8 mouse cellular contexts compared by ENCODE assay signal in the genomic region with DNA sequence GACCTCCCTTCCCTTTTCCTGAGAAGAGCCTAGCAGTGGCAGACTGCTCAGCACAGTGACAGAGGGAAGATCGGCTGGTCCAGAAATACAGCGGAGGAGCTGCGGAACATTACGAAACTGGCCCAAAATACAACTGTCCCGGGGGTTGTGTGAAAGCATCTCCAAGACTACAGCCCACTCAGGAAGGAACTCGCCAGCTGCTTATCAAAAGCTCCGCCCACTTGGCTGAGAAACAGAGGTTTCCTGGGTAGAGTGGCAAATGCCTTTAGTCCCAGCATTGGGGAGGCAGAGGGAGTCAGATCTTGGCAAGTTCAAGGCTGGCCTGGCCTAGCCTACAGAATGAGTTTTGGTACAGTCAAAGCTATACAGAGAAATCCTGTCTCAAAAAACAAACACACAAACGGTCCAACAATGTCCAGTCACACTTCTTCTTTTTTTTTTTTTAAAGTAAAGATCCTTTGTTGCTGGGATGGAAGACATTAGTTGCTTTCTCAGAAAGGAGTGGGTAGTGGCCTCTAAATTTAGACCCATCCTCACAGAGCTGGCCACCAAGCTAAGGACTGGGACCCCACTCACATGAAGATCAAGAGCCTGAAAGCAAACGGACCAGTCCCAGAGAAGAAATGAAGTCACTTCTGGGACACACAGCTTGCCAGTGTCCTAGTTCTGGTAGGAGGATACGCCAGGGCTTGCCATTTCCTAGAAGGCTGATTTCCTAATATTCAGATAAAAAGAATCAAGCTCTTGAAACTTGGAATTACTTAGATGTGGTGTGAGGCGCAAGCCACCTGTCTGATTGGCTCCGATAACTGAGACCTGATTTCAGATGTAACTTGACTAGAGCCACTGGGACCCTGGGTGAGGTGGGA. TPM values are rescaled to one million over a fixed set of nuclear protein-coding genes. Genes with fewer than 3 reads are reported as not detected.
DNase-seq lines count a peak whose midpoint lies in the region; ATAC-seq and TF ChIP-seq lines count a peak whose summit lies in the region.

No protein-coding gene starts in this region.

- no peak for TF ChIP-seq POLR2A in bone marrow macrophage, adult 2 months (IDR thresholded peaks at IDR 0.05; ENCODE audit: borderline replicate concordance, low read depth, low read length)
- TF ChIP-seq POLR2A in thymus, adult 2 months (IDR thresholded peaks at IDR 0.05; ENCODE audit: control insufficient read depth, extremely low read depth, insufficient read depth, low read length, poor library complexity), result 0 out of 2 replicates have a peak, but pooled peaks have one; percentile 35

- no peak for TF ChIP-seq CTCF in bone marrow macrophage, adult 2 months (IDR thresholded peaks at IDR 0.05; ENCODE audit: low read depth, low read length)
- no peak for TF ChIP-seq CTCF in thymus, adult 2 months (IDR thresholded peaks at IDR 0.05; ENCODE audit: borderline replicate concordance, control insufficient read depth, extremely low read depth, insufficient read depth, low read length, poor library complexity)

- H3K4me1 ChIP-seq in forebrain, embryonic 12.5 days, result peaks cover 74% of the 10 kb centered on the region
- H3K4me1 ChIP-seq in forebrain, embryonic 13.5 days, result peaks cover 70% of the 10 kb centered on the region
- H3K4me1 ChIP-seq in bone marrow macrophage, adult 2 months (ENCODE audit: control insufficient read depth, insufficient read depth, low read length), result peaks cover 84% of the 10 kb centered on the region
- H3K4me1 ChIP-seq in limb, embryonic 15.5 days, result peaks cover 58% of the 10 kb centered on the region
- peaks cover 54% of the 10 kb centered on the region for H3K4me1 ChIP-seq in midbrain, embryonic 15.5 days
- H3K4me1 ChIP-seq in thymus, adult 2 months (replicated peaks; ENCODE audit: control insufficient read depth, insufficient read depth, low read length), result peaks cover 58% of the 10 kb centered on the region

- H3K4me3 ChIP-seq in forebrain, embryonic 12.5 days (replicated peaks), result no peak overlapping the region
- H3K4me3 ChIP-seq in forebrain, embryonic 13.5 days, result no peak overlapping the region
- no peak overlapping the region for H3K4me3 ChIP-seq in bone marrow macrophage, adult 2 months (ENCODE audit: insufficient read depth, low read length)
- H3K4me3 ChIP-seq in limb, embryonic 15.5 days, result no peak overlapping the region
- no peak overlapping the region for H3K4me3 ChIP-seq in midbrain, embryonic 15.5 days
- no peak overlapping the region for H3K4me3 ChIP-seq in thymus, adult 2 months (ENCODE audit: control insufficient read depth, insufficient read depth, low read length)

- H3K9me3 ChIP-seq in forebrain, embryonic 12.5 days, result no peaks in the 10 kb centered on the region
- H3K9me3 ChIP-seq in forebrain, embryonic 13.5 days (replicated peaks), result no peaks in the 10 kb centered on the region
- no peaks in the 10 kb centered on the region for H3K9me3 ChIP-seq in limb, embryonic 15.5 days
- no peaks in the 10 kb centered on the region for H3K9me3 ChIP-seq in midbrain, embryonic 15.5 days

- no peak overlapping the region for H3K4me2 ChIP-seq in forebrain, embryonic 12.5 days
- H3K4me2 ChIP-seq in forebrain, embryonic 13.5 days, result no peak overlapping the region
- H3K4me2 ChIP-seq in limb, embryonic 15.5 days, result no peak overlapping the region
- no peak overlapping the region for H3K4me2 ChIP-seq in midbrain, embryonic 15.5 days

- peaks cover 8% of the 10 kb centered on the region for H3K36me3 ChIP-seq in forebrain, embryonic 12.5 days (replicated peaks)
- H3K36me3 ChIP-seq in forebrain, embryonic 13.5 days (ENCODE audit: poor library complexity, severe bottlenecking), result peaks cover 17% of the 10 kb centered on the region
- peaks cover 8% of the 10 kb centered on the region; the same call in 1 of the 2 replicates for H3K36me3 ChIP-seq in limb, embryonic 15.5 days
- no peaks in the 10 kb centered on the region; the same call in 1 of the 2 replicates for H3K36me3 ChIP-seq in midbrain, embryonic 15.5 days (replicated peaks)
- no peaks in the 10 kb centered on the region for H3K36me3 ChIP-seq in thymus, adult 2 months (ENCODE audit: control insufficient read depth, insufficient read depth, low read length)

- 82% methylated on average over 12 of the region's 12 CpGs for WGBS in forebrain, embryonic 12.5 days
- WGBS in forebrain, embryonic 13.5 days, result 71% methylated on average over 12 of the region's 12 CpGs
- WGBS in limb, embryonic 15.5 days, result 60% methylated on average over 12 of the region's 12 CpGs
- WGBS in midbrain, embryonic 15.5 days, result 70% methylated on average over 12 of the region's 12 CpGs
- WGBS in thymus, adult 2 months, result 30% methylated on average over 12 of the region's 12 CpGs

- no peaks in the 10 kb centered on the region for H3K27me3 ChIP-seq in forebrain, embryonic 12.5 days
- no peaks in the 10 kb centered on the region for H3K27me3 ChIP-seq in forebrain, embryonic 13.5 days
- no peaks in the 10 kb centered on the region for H3K27me3 ChIP-seq in limb, embryonic 15.5 days
- H3K27me3 ChIP-seq in midbrain, embryonic 15.5 days (replicated peaks), result no peaks in the 10 kb centered on the region
- no peaks in the 10 kb centered on the region for H3K27me3 ChIP-seq in thymus, adult 2 months (ENCODE audit: control insufficient read depth, insufficient read depth, low read length)

- no peak for ATAC-seq in forebrain, embryonic 12.5 days (ENCODE audit: low FRiP score)
- ATAC-seq in forebrain, embryonic 13.5 days, result no peak
- ATAC-seq in inflammation-experienced regulatory T-cells, adult 6 months, result peak; percentile 55
- 0 out of 2 replicates have a peak, but pooled peaks have one; percentile 9 for ATAC-seq in limb, embryonic 15.5 days (ENCODE audit: insufficient number of reproducible peaks, low FRiP score, low TSS enrichment, low read depth)
- ATAC-seq in midbrain, embryonic 15.5 days (replicated peaks), result peak; percentile 43

- H3K27ac ChIP-seq in forebrain, embryonic 12.5 days, result peak overlapping the region; percentile 42; the same call in 1 of the 2 replicates
- H3K27ac ChIP-seq in forebrain, embryonic 13.5 days, result no peak overlapping the region; the same call in 1 of the 2 replicates
- H3K27ac ChIP-seq in bone marrow macrophage, adult 2 months (ENCODE audit: insufficient read depth, low read depth, low read length), result peak overlapping the region; percentile 77
- H3K27ac ChIP-seq in limb, embryonic 15.5 days, result peak overlapping the region; percentile 24; the same call in 1 of the 2 replicates
- peak overlapping the region; percentile 7; the same call in 1 of the 2 replicates for H3K27ac ChIP-seq in midbrain, embryonic 15.5 days
- H3K27ac ChIP-seq in thymus, adult 2 months (ENCODE audit: control insufficient read depth, insufficient read depth, low read length), result no peak overlapping the region

- H3K9ac ChIP-seq in forebrain, embryonic 12.5 days, result no peak overlapping the region
- H3K9ac ChIP-seq in forebrain, embryonic 13.5 days, result no peak overlapping the region
- H3K9ac ChIP-seq in limb, embryonic 15.5 days, result no peak overlapping the region
- H3K9ac ChIP-seq in midbrain, embryonic 15.5 days, result no peak overlapping the region

- DNase-seq in heart, adult 11 months, result peak; percentile 99
- peak; percentile 62 for DNase-seq in thymus, adult 2 months

RNA-seq across cellular contexts. Expression of a gene that starts 12.5 kb away (rescaled TPM):
- 70.5 and 73.4 TPM in 2 replicates for polyA plus RNA-seq in forebrain, embryonic 12.5 days (2016; fragmentation: Nextera tagmentation; extraction: Ambion mirVana)
- polyA plus RNA-seq in forebrain, embryonic 13.5 days (2015; fragmentation: Nextera tagmentation; extraction: Ambion mirVana), result 86.5 and 92.2 TPM in 2 replicates
- polyA plus RNA-seq in bone marrow macrophage, adult 2 months (2012; ENCODE audit: insufficient read depth, insufficient read length, missing spikeins), result 16.8 and 18.2 TPM in 2 replicates
- 10 to 100 TPM; 18.4 to 21.9 (median 18.7) TPM for polyA plus RNA-seq in inflammation-experienced regulatory T-cells, adult 6 months (2017; shearing (Covaris generic))
- 34.7 and 37.8 TPM in 2 replicates for polyA plus RNA-seq in limb, embryonic 15.5 days (2015; fragmentation: Nextera tagmentation; extraction: Ambion mirVana)
- polyA plus RNA-seq in midbrain, embryonic 15.5 days (2015; fragmentation: Nextera tagmentation; extraction: Ambion mirVana), result 66.7 and 73.7 TPM in 2 replicates
- polyA plus RNA-seq in thymus, adult 2 months (2012; rRNA removed), result 111 and 119 TPM in 2 replicates

RNA-seq across cellular contexts. Expression of a gene that starts 46.2 kb away (rescaled TPM):
- polyA plus RNA-seq in forebrain, embryonic 12.5 days (2016; fragmentation: Nextera tagmentation; extraction: Ambion mirVana), result 16.0 and 17.9 TPM in 2 replicates
- polyA plus RNA-seq in forebrain, embryonic 13.5 days (2015; fragmentation: Nextera tagmentation; extraction: Ambion mirVana), result 16.2 and 16.8 TPM in 2 replicates
- polyA plus RNA-seq in bone marrow macrophage, adult 2 months (2012; ENCODE audit: insufficient read depth, insufficient read length, missing spikeins), result 0.51 and 0.64 TPM in 2 replicates
- polyA plus RNA-seq in inflammation-experienced regulatory T-cells, adult 6 months (2017; shearing (Covaris generic)), result 10 to 100 TPM in 2 of 3 experiments, 1 to 10 TPM in 1; 5.9 to 20.1 (median 14.8) TPM
- polyA plus RNA-seq in limb, embryonic 15.5 days (2015; fragmentation: Nextera tagmentation; extraction: Ambion mirVana), result 12.4 and 17.4 TPM in 2 replicates
- 29.8 and 30.7 TPM in 2 replicates for polyA plus RNA-seq in midbrain, embryonic 15.5 days (2015; fragmentation: Nextera tagmentation; extraction: Ambion mirVana)
- 12.5 and 13.8 TPM in 2 replicates for polyA plus RNA-seq in thymus, adult 2 months (2012; rRNA removed)

Comparison
In these comparisons a context has a peak if more than half of its experiments do, and no peak if none do; other contexts are left out.
1. H3K27ac ChIP-seq: peak in forebrain, embryonic 12.5 days (single experiment), bone marrow macrophage, adult 2 months (single experiment), limb, embryonic 15.5 days (single experiment) and midbrain, embryonic 15.5 days (single experiment); none in forebrain, embryonic 13.5 days (single experiment) and thymus, adult 2 months (single experiment).
2. ATAC-seq: peak in inflammation-experienced regulatory T-cells, adult 6 months (single experiment), limb, embryonic 15.5 days (single experiment) and midbrain, embryonic 15.5 days (single experiment); none in forebrain, embryonic 12.5 days (single experiment) and forebrain, embryonic 13.5 days (single experiment).